Mouse (Mus musculus) spleen, adult 2 months (tissue): Measurements from ENCODE around the gene Gm20388.

Experiments
- CTCF ChIP-seq: fragments of 200-500 bp; IDR thresholded peaks from 2 replicates; pipeline ENCODE4 v1.5.1; 2011; ENCODE audit warnings: mild to moderate bottlenecking, inconsistent platforms; ENCODE audit not compliant: insufficient read depth, insufficient read length, insufficient replicate concordance; ENCODE audit errors: extremely low read depth
- POLR2A ChIP-seq: fragments of 200-500 bp; IDR thresholded peaks from 2 replicates; pipeline ENCODE4 v1.6.1; 2011; ENCODE audit warnings: low read depth, low read length, inconsistent platforms

- TF ChIP-seq CTCF (no peak), POLR2A (no peak)
Observed at GRCm38 (mm10) chr8:120705163-120705562, 794.5 kb downstream of the Gm20388 start.
